Mouse (Mus musculus): ENCODE measurements at regions not wholly inside any gene's neighbourhood (a gene's known extent, or its start where the extent isn't known, plus 50 kb on each side); places are given as distances from the start of the nearest gene placed in this dataset.

DNA sequence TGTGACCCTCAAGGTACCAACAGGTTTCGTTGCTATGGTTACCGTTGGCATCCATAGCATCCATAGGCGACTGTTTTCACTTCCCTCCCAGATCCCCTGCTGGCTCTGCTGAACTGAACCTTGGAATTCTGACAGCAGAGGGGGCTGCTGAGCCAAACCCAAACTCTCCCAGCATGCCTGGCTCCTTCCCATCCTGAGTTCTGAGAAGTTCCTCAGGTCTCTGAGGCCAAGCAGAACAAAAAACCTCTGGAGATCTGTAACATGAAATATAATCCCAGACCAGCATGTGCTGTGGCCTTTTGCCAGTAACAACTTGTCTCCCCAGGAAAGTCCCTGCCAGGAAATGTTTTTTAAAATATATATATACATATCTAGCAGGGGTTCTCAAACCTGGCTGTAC, 56.1 kb upstream of the Clint1 start:
- peak; percentile 41 to 59 for DNase-seq

- no peak for DNase-seq
These were observed 52.0 kb upstream of the Clint1 start for GRCm38 (mm10) chr11:45799732-45800386.

Data from cerebellum, postnatal 14 days (tissue).